29 mouse cellular contexts compared by ENCODE assay signal in the genomic region with DNA sequence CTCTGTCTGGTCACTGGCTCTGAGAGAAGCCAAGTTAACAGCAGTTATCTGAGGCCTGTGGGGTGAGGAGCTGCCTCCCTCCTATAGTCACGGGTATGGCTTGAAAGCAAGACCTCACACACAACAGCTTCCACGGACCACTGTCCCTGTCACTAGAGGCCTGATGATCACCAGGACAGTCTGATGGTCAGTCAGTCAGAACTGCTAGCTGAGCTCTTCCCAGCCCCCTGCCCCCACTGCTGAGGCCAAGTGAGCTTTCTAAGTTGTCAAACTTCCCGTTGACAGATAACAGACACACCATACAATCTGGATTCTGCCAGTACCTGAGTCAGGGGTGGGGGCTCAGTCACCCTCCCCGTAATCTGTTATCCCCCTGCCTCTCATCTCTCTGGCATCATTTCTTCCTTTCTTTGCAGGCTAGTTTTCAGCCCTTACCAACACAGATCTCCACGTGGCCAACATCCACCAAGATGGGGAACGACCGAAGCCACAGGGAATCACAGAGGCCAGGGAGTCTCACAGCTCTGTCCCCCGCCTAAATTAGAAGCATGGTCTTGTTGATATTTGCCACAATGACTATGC.
DNase-seq lines count a peak whose midpoint lies in the region; ATAC-seq and TF ChIP-seq lines count a peak whose summit lies in the region.
"Had no signal": no experiment of that assay in that cellular context is flagged by ENCODE, and none has a peak within 500 bp of the region (broad histone marks: within the 10 kb centered on the region; RNA-seq: fewer than 3 reads in every experiment).

No protein-coding gene starts in this region.

- H3K4me3 ChIP-seq in heart, embryonic 10.5 days = no peak overlapping the region
- no peak overlapping the region for H3K4me3 ChIP-seq in intestine, embryonic 15.5 days (replicated peaks)
- no peak overlapping the region for H3K4me3 ChIP-seq in intestine, embryonic 16.5 days (ENCODE audit: low read length)
- H3K4me3 ChIP-seq in liver, embryonic 13.5 days (replicated peaks) = no peak overlapping the region
- no peak overlapping the region for H3K4me3 ChIP-seq in midbrain, postnatal 0 days (ENCODE audit: low read depth, low read length)
- H3K4me3 ChIP-seq: embryonic facial prominence, embryonic 12.5 days; gastrocnemius, adult 2 months; heart, embryonic 15.5 days; midbrain, embryonic 10.5 days; midbrain, embryonic 15.5 days had no signal

- no peaks in the 10 kb centered on the region for H3K9me3 ChIP-seq in heart, embryonic 10.5 days
- H3K9me3 ChIP-seq in intestine, embryonic 15.5 days = no peaks in the 10 kb centered on the region
- no peaks in the 10 kb centered on the region for H3K9me3 ChIP-seq in intestine, embryonic 16.5 days (ENCODE audit: control insufficient read depth, low read length)
- H3K9me3 ChIP-seq in liver, embryonic 13.5 days (replicated peaks) = no peaks in the 10 kb centered on the region
- no peaks in the 10 kb centered on the region for H3K9me3 ChIP-seq in midbrain, postnatal 0 days (ENCODE audit: low read length)
- H3K9me3 ChIP-seq: embryonic facial prominence, embryonic 12.5 days; heart, embryonic 15.5 days; midbrain, embryonic 10.5 days; midbrain, embryonic 15.5 days had no signal

- no peak overlapping the region for H3K4me2 ChIP-seq in intestine, embryonic 15.5 days (replicated peaks)
- H3K4me2 ChIP-seq in intestine, embryonic 16.5 days (ENCODE audit: low read depth, low read length) = no peak overlapping the region
- H3K4me2 ChIP-seq in liver, embryonic 13.5 days = no peak overlapping the region
- H3K4me2 ChIP-seq in midbrain, postnatal 0 days (ENCODE audit: low read depth, low read length, poor library complexity, severe bottlenecking) = no peak overlapping the region
- H3K4me2 ChIP-seq: embryonic facial prominence, embryonic 12.5 days; heart, embryonic 15.5 days; midbrain, embryonic 15.5 days had no signal

- H3K4me1 ChIP-seq in heart, embryonic 10.5 days = peaks cover 55% of the 10 kb centered on the region
- H3K4me1 ChIP-seq in intestine, embryonic 15.5 days (replicated peaks) = peaks cover 3% of the 10 kb centered on the region; the same call in 1 of the 2 replicates
- H3K4me1 ChIP-seq in intestine, embryonic 16.5 days (ENCODE audit: control insufficient read depth, insufficient read depth, low read length) = no peaks in the 10 kb centered on the region
- H3K4me1 ChIP-seq in liver, embryonic 13.5 days (replicated peaks) = peaks cover 90% of the 10 kb centered on the region
- no peaks in the 10 kb centered on the region for H3K4me1 ChIP-seq in midbrain, postnatal 0 days (ENCODE audit: insufficient read depth, low read length)
- H3K4me1 ChIP-seq: midbrain, embryonic 15.5 days had no signal

- no peak overlapping the region for H3K9ac ChIP-seq in intestine, embryonic 15.5 days
- no peak overlapping the region for H3K9ac ChIP-seq in intestine, embryonic 16.5 days (ENCODE audit: low read depth, low read length)
- H3K9ac ChIP-seq in liver, embryonic 13.5 days = peak overlapping the region; percentile 44; the same call in 1 of the 2 replicates
- H3K9ac ChIP-seq in midbrain, postnatal 0 days (replicated peaks; ENCODE audit: low read length, poor library complexity, severe bottlenecking) = no peak overlapping the region
- H3K9ac ChIP-seq: embryonic facial prominence, embryonic 12.5 days; heart, embryonic 15.5 days; midbrain, embryonic 15.5 days had no signal

- peak; percentile 84 for DNase-seq in heart, embryonic 10.5 days (ENCODE audit: low spot score)
- no peak for DNase-seq in heart, postnatal 36 days
- DNase-seq in liver, embryonic 13.5 days = no peak
- DNase-seq in midbrain, postnatal 0 days (ENCODE audit: low spot score) = no peak
- DNase-seq: adrenal gland, adult 8-10 months; cerebellum, adult 9-10 months; cerebellum, postnatal 36 days; gastrocnemius, adult 2 months; gastrocnemius, postnatal 36 days; heart, adult 18-20 months; kidney, adult 9 months; kidney, postnatal 10 days; layer of hippocampus, postnatal 36 days; left cerebral cortex, postnatal 4 days; lung, adult 2 months; lung, postnatal 10 days; thymus, postnatal 4 days had no signal

- no peaks in the 10 kb centered on the region for H3K27me3 ChIP-seq in heart, embryonic 10.5 days (ENCODE audit: insufficient read depth, poor library complexity, severe bottlenecking)
- H3K27me3 ChIP-seq in intestine, embryonic 15.5 days (replicated peaks) = no peaks in the 10 kb centered on the region
- no peaks in the 10 kb centered on the region for H3K27me3 ChIP-seq in intestine, embryonic 16.5 days (replicated peaks; ENCODE audit: control insufficient read depth, insufficient read depth, low read length)
- no peaks in the 10 kb centered on the region for H3K27me3 ChIP-seq in liver, embryonic 13.5 days
- no peaks in the 10 kb centered on the region for H3K27me3 ChIP-seq in midbrain, postnatal 0 days (ENCODE audit: insufficient read depth, low read length)
- H3K27me3 ChIP-seq: CH12.LX; embryonic facial prominence, embryonic 12.5 days; heart, embryonic 15.5 days; midbrain, embryonic 15.5 days had no signal

- 30% methylated on average over 8 of the region's 8 CpGs for WGBS in heart, embryonic 10.5 days
- 48% methylated on average over 8 of the region's 8 CpGs for WGBS in intestine, embryonic 15.5 days
- 50% methylated on average over 8 of the region's 8 CpGs for WGBS in intestine, embryonic 16.5 days
- 29% methylated on average over 8 of the region's 8 CpGs for WGBS in liver, embryonic 13.5 days (ENCODE audit: insufficient replicate concordance)
- 87% methylated on average over 8 of the region's 8 CpGs for WGBS in midbrain, postnatal 0 days

- peak overlapping the region; percentile 82 for H3K27ac ChIP-seq in heart, embryonic 10.5 days
- no peak overlapping the region for H3K27ac ChIP-seq in intestine, embryonic 15.5 days
- H3K27ac ChIP-seq in intestine, embryonic 16.5 days (ENCODE audit: low read length) = no peak overlapping the region
- H3K27ac ChIP-seq in liver, embryonic 13.5 days = peak overlapping the region; percentile 60
- H3K27ac ChIP-seq in midbrain, postnatal 0 days (ENCODE audit: low read depth, low read length) = no peak overlapping the region
- H3K27ac ChIP-seq: embryonic facial prominence, embryonic 12.5 days; gastrocnemius, adult 2 months; heart, embryonic 15.5 days; hindbrain, postnatal 0 days; macrophage; midbrain, embryonic 10.5 days; midbrain, embryonic 15.5 days had no signal

- peak; percentile 15; the same call in 1 of the 2 replicates for ATAC-seq in intestine, embryonic 15.5 days
- ATAC-seq in intestine, embryonic 16.5 days = no peak
- no peak; the same call in 1 of the 2 replicates for ATAC-seq in liver, embryonic 13.5 days (ENCODE audit: low read depth)
- ATAC-seq in megakaryocyte, adult 5-6 weeks (ENCODE audit: poor library complexity, severe bottlenecking) = no peak
- ATAC-seq in midbrain, postnatal 0 days (ENCODE audit: low FRiP score) = no peak
- ATAC-seq: forebrain, embryonic 14.5 days; hindbrain, postnatal 0 days; intestine, postnatal 0 days; midbrain, embryonic 15.5 days had no signal

- H3K36me3 ChIP-seq in heart, embryonic 10.5 days = no peaks in the 10 kb centered on the region
- no peaks in the 10 kb centered on the region for H3K36me3 ChIP-seq in intestine, embryonic 15.5 days
- H3K36me3 ChIP-seq in intestine, embryonic 16.5 days (ENCODE audit: control insufficient read depth, insufficient read depth, low read length) = no peaks in the 10 kb centered on the region
- H3K36me3 ChIP-seq in liver, embryonic 13.5 days = no peaks in the 10 kb centered on the region
- no peaks in the 10 kb centered on the region for H3K36me3 ChIP-seq in midbrain, postnatal 0 days (ENCODE audit: insufficient read depth, low read length)
- H3K36me3 ChIP-seq: embryonic facial prominence, embryonic 12.5 days; heart, embryonic 15.5 days; midbrain, embryonic 10.5 days; midbrain, embryonic 15.5 days had no signal

- intact Hi-C loops in heart, postnatal 36 days (cut with DNase I) = no loop called here

- TF ChIP-seq CTCF in midbrain, postnatal 0 days (IDR thresholded peaks at IDR 0.05) = no peak

Comparison
In these comparisons a context has a peak if more than half of its experiments do, and no peak if none do; other contexts are left out.
1. H3K27ac ChIP-seq: peak in heart, embryonic 10.5 days (single experiment) and liver, embryonic 13.5 days (single experiment); none in intestine, embryonic 15.5 days (single experiment), intestine, embryonic 16.5 days (single experiment) and midbrain, postnatal 0 days (single experiment).